Mouse (Mus musculus) c-Kit-positive CD71-positive TER-119-negative erythroid progenitor cells, embryonic 14.5 days (primary cell): ENCODE results near the gene Rhov.

ENCODE experiments used
- DNase-seq: peaks from one replicate; pipeline ENCODE4 v3.0.0-alpha.2; 2013; ENCODE audit warnings: low read depth

The Rhov gene

GRCm38 (mm10) chr2:119237210-119237870, 33.7 kb downstream of the Rhov start, which contains the start of gene Spint1:
TSS of gene Spint1 (plus strand) at chr2:119237362.
- no peak for DNase-seq

- DNase-seq = no peak
These were observed 34.3 kb downstream of the Rhov start for GRCm38 (mm10) chr2:119236682-119237209.

- DNase-seq = no peak
These were observed 41.0 kb downstream of the Rhov start, which contains the start of gene Ppp1r14d for GRCm38 (mm10) chr2:119229775-119230704. TSS of gene Ppp1r14d (minus strand) at chr2:119229906.
